Mouse (Mus musculus): ENCODE results near the gene Olfr68.
"Not testable (repeated sequence)": the region's sequence is repeated elsewhere in the genome, so short reads cannot be mapped to it uniquely, and the experiment has no call there.

The Olfr68 gene

GRCm38 (mm10) chr7:103767687-103768086 is 11.8 kb downstream of the Olfr68 start:
- not testable (repeated sequence) for DNase-seq (ENCODE audit: low spot score in 2 of 2)

DNA sequence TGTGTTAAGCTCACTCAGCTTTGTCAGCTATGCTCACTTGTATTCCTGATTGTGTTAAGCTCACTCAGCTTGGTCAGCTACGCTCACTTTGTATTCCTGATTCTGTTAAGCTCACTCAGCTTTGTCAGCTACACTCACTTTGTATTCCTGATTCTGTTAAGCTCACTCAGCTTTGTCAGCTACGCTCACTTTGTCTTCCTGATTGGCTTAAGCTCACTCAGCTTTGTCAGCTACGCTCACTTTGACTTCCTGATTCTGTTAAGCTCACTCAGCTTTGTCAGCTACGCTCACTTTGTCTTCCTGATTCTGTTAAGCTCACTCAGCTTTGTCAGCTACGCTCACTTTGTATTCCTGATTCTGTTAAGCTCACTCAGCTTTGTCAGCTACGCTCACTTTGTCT is 17.3 kb downstream of the Olfr68 start:
- not testable (repeated sequence) for DNase-seq (ENCODE audit: low spot score in 2 of 2)

- DNase-seq (ENCODE audit: low spot score in 2 of 2): no peak
Observed at GRCm38 (mm10) chr7:103757233-103757632, 22.3 kb downstream of the Olfr68 start, which contains the start of gene Olfr630. Gene Olfr630, minus strand, starts transcription at chr7:103757333.

DNA sequence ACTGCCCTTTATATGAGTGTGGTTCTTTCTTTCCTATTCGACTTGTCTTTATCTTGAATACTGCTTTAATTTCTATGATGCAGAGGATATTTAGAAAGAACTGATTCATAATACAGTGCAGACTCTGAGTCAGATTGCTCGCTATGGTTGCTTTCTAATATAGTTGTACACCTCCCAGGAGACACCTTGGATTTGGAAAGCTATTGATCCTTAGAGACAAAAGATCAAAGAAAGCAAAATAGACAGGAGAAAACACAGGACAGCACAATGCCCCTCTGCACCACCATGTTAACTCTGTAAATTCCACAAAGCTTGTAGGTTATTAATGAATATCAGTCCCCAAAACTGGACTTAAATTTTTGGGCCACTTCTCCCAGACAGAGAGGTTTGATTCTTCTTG is 34.7 kb downstream of the Olfr68 start, which contains the start of gene Olfr629:
Olfr629 (minus strand) TSS at position 101 of the 400 bp plus-strand sequence.
- DNase-seq (ENCODE audit: low spot score in 2 of 2): no peak

GRCm38 (mm10) chr7:103730074-103730473 is 49.4 kb downstream of the Olfr68 start, which contains the start of gene Olfr628:
Gene Olfr628, plus strand, starts transcription at chr7:103730374.
- DNase-seq (ENCODE audit: low spot score in 2 of 2): no peak
